Mouse (Mus musculus): ENCODE data around the gene Timm23. TPM values are rescaled to one million over a fixed set of nuclear protein-coding genes. Genes with fewer than 3 reads are reported as not detected.
A peak's percentile ranks its signal among the peaks of the same experiment; 100 is the strongest.
"Not testable (repeated sequence)": the region's sequence is repeated elsewhere in the genome, so short reads cannot be mapped to it uniquely, and the experiment has no call there.

The Timm23 gene
- 112 and 140 TPM in 2 replicates for polyA plus RNA-seq (2012; rRNA removed)

DNA sequence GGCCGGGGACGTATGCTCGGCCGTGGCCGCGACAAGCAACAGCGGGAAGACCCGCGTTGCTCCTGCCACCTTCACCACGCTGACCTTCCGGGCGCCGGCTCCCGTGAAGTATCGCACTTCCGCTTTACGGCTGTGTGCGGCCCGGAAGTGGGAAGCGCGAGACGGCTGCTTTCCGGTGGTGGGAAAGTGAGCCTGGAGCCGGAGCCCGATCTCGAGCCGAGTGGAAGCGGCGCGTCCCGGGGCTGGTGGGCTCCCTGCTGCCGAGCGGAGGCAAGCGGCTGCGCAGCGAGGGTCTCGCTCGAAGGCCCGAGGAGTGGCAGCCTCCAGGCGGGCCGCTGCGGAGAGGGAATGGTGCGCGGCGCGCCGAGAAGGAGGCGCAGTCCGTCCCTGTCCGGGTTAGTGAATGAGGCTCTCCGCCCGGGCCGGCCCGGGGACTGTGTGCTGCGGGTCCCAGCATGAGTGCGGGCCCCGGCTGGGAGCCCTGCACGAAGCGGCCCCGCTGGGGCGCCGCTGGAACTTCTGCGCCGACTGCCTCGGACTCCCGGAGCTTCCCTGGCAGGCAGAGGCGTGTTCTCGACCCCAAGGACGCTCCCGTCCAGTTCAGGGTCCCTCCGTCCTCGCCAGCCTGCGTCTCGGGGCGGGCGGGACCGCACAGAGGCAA is at the start of gene Timm23, which contains the start of gene Parg:
Gene Timm23, minus strand, starts transcription at position 108 of the 661 bp plus-strand sequence.
Gene Parg, plus strand, starts transcription at position 159 of the 661 bp plus-strand sequence.
- under 1% methylated on average over 77 of the region's 77 CpGs for WGBS
- peak; percentile 56 for DNase-seq (ENCODE audit: low read depth, low spot score)

DNA sequence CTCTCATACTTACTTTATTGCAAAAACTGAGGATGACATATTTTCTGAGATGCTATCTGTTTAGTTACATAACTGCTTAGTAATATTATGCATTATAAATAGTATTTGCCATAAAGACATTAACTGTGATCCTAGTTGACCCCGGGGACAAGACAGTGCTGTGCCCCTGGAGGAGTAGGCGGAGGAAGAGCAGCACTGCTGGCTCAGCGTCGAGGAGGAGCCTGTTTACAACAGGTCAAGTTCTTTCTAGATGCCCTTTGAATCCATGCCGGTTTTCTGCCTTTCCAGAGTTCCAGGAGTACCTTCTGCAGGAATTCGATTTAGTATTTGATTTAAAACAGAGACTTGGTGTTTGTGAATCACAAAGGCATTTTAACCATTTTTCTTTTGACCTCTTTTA is 47.9 kb upstream of the Timm23 start:
- 67% methylated on average over 6 of the region's 6 CpGs for WGBS
- no peak for DNase-seq (ENCODE audit: low read depth, low spot score)

DNA sequence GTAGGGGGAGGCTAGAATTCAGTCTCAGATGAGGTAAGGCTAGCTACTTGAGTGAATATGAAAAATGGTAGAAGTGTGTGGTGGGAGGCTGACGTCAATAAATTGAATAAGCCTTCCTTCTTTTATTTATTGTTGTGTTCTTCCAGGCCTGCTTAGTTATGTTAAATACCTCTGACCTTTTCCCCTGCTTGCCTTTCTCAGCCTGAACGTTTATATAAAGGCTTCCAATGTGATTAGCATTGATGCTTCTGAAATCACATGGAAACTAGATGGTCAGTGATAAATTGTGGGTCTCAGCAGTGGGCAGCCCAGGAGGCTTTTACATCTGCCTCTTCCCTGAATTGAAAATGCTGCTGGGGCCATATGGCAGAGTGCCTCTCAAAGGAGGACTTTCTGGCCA is 44.3 kb upstream of the Timm23 start:
- WGBS: 47% methylated on average over 2 of the region's 2 CpGs

DNA sequence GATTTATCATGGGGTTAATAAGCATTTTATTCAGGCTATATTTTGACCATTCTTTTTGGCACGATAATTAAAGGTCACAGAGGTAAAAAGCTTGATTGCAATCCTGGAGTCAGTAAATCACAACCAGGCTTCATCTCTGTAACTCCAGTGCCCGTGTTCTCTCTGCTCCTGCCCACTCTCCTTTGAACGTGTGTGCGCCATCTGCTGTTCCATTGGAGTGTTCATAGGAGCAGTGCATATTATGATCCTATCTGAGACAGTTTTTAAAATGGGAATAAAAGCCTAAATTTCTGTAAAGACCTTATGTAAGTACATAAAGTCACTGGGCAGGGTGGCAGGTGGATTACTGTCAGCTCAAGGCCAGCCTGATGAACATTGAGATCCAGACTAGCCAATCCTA is 40.7 kb upstream of the Timm23 start:
- 84% methylated on average over 4 of the region's 4 CpGs for whole genome bisulfite sequencing
- no peak for DNase-seq (ENCODE audit: low read depth, low spot score)

More for the DNA sequence above, 44.3 kb upstream of the Timm23 start:
- no peak for DNase-seq (ENCODE audit: low read depth, low spot score)

DNA sequence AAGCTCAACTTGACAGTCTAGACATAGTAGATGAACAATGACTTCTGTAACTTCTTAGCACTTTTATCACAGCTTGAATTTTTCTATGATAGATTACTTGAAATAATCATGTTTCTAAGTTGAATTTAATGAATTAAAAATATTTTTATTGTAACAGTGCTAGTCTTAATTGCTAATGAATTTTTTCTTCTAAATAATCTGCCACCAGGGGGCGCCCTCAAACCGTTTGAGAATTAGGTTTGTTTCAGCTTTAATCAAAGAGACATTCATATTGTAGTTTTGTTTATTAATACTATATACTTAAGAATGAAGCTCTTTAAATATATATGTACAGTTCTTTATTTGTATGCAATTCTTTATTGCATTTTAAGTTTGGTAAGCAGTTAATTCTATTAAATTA is 27.3 kb upstream of the Timm23 start:
- DNase-seq (ENCODE audit: low read depth, low spot score): peak; percentile 37
- 0% methylated on average over 2 of the region's 2 CpGs for WGBS

DNA sequence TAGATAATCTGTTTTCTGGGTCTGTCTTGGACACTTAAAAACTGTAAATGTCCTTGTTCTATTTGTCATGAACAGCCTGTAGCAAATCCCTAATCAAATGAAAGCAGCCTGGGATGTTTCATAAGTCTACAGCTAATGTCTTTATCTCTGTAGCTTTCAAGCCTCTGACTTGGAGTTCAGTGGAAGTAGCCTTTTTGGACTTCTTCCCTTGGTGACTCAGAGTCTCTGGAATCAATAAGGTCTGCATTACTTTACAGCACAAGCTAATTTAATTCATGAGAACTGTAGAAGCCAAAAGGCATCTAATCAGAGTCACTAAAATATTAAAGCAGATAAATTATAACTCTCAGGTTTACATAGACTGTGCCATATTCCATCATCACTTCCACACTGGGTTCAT is 24.9 kb upstream of the Timm23 start:
- DNase-seq (ENCODE audit: low read depth, low spot score): no peak

DNA sequence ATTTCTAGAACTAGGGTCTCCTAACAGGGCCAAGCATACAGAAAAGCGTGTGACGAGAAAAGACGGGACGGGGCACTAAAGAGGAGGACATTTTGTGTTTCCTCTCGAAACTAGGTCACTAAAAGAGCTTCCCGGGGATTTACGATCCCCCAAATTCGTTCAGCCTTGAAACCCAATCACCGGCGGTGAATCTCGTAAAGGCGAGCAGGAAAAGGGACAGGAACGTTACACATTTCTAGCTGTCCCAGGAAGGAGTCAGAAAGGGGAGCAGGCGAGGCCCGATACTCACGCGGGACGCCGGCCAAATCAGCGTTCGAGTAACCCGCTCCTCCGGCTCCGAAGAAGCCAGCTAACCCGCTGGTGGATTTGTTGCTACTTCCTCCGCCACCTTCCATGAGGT is 344 bp downstream of the Timm23 start:
- no peak for DNase-seq (ENCODE audit: low read depth, low spot score)
- WGBS: under 1% methylated on average over 25 of the region's 26 CpGs

DNA sequence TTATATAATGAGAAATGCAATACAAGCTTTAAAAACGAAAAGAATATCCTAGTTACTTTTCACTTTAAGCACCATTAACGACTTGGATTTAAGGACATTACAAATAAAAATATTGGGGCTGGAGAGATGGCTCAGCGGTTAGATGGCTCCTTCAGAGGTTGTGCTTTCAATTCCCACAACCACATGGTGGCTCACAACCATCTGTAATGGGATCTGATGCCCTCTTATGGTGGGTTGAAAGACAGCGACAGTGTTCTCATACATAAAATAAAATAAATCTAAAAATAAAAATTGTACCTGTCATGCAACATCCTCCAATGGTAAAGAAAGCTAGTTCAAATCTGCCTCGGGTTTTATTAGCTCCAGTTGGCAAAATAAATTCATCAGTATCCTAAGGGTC is 8.1 kb downstream of the Timm23 start:
- WGBS: 65% methylated on average over 5 of the region's 5 CpGs
- not testable (repeated sequence) for DNase-seq (ENCODE audit: low read depth, low spot score)

DNA sequence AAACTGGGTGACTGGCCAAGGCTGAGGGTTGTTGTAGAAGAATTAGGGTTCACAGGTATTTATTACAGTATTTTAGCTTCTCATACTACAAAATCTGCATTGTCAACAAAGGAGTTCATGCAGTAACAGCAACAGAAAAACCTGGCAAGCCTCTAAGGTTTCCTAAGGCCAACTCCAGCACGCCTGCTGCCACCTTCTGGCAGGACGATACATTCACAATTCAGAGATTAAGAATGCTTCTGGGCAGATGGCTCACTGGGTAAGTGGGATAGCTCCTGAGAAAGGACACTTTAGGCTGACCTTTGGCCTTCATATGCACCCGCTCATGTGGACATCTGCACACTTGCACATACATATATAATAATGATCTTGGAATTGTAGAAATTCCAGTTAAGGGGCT is 9.3 kb downstream of the Timm23 start:
- WGBS: 18% methylated on average over 3 of the region's 3 CpGs
- no peak for DNase-seq (ENCODE audit: low read depth, low spot score)

DNA sequence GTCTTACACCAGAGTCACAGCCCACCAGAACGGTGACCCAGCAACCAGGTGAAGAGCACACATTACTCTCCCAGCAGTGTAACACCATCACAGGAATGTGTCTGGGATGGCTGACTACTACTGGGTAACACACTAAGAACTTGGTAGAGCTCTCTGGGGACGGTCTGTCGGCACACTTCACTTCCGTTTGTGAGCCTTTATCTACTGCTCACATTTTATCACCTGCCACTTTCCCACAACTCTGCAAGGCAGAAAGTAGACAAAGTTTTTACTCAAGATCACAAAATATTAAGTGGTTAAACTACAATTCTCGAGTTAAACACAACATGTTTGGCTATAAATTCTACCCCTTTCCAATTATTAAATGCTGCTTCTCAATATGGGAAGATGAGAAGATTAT is 9.8 kb downstream of the Timm23 start:
- 81% methylated on average over 5 of the region's 5 CpGs for WGBS
- DNase-seq (ENCODE audit: low read depth, low spot score): no peak

DNA sequence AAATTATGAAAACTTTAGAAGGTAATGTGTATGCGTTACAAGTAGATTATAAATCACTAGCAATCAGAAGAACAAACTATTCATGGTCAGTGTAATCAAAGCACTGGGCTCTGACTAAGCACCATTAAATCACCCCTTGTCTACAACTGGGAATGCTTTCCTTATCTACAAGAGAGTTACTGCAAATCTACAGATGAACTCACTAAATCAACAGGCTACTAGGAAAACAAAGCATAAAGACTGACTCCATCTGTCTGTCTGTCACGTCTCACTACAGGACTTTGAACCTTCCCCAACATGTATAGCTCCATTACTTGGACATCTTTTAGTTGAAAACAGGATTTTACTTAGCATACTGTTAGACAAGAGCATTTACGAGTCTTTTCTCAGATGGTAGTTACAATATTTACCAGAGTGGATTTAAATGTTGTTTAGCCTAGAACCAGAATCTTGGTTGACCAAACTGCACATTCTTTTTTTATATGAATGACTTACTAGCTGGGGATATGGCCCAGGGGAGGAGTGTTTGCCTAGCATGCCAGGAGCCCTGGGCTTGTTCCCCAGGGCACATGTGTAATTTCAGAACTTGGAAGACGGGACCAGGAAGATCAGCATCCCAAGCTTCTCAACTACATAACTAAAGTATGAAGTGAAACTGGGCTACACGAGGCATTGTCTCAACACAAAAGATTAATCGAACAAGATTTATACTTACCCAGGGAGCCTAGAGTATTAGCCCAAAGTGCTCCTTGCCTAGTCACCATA is 10.9 kb downstream of the Timm23 start:
- DNase-seq (ENCODE audit: low read depth, low spot score): peak; percentile 24
- WGBS: 37% methylated on average over 6 of the region's 6 CpGs

DNA sequence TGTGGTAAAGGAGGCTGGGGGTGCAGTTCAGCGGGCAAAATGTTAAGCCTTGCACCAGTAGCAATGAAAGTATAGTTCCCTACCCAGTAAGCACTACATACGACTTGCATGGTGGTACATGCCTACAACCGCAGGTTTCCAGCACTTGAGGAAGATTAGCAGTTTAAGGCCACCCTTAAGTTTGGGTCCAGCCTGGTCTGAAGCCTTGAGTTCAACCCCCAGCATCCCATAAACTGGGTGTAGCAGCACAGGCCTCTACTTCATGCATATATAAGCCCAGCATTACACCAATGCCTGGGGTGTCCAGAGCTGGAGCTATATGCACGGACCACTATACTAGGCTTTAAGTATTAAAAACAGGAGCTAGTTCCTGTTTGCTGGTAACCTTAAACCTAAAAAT is 17.9 kb downstream of the Timm23 start:
- DNase-seq (ENCODE audit: low read depth, low spot score): no peak
- WGBS: 97% methylated on average over 4 of the region's 4 CpGs

DNA sequence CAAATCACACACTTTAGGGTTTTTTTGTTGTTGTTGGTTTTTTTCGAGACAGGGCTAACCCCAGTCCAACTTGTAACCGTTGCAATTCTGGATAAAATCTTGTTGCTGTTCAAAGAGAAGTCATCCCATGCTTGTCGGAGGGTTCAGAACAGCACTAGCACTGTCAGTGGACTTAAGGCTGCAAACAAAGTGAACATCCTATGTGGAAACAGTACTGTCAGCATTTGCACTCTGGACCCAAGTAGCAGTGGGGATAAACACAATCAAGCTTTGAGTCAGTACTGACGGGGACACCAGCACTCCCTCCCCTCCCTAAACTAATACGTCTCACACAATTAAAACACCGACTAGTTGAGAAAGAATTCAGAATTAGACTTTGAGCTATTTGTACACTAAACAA is 20.8 kb downstream of the Timm23 start:
- no peak for DNase-seq (ENCODE audit: low read depth, low spot score)
- 80% methylated on average over 6 of the region's 6 CpGs for WGBS

DNA sequence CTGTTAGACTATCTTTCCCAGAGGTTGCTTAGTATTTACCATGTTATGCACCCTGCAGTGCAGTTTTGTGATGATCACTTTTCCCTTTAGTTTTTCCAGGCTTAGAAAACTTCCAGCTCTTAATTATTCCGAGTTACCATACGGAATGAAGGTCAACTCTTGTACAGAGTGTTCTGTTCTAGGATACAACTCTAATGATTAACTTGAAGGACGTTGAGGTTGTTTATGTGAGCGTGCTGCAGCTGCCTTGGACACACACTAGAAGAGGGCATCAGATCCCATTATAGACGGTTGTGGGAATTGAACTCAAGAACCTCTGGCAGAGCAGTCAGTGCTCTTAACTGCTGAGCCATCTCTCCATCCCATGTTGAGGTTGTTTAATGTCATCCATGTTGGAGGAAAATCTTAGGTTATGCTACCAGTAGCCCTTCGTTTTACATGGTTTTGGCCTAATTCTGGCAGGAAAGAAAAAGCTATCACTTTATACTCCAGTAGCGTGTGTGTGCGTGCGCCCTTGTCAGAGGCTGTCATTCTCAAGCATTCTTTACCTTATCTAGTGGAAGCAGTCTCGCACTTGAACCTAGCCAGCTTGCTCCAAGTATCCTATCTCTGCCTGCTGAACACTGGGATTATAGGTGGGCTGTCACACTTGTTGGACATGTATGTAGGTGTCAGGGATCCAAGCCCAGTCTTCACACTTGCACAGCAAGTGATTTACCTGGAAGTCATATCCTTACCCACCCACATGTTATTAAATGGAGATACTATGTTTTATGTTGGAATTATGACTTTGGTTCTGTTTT is 22.1 kb downstream of the Timm23 start:
- WGBS: 76% methylated on average over 10 of the region's 10 CpGs
- no peak for DNase-seq (ENCODE audit: low read depth, low spot score)

DNA sequence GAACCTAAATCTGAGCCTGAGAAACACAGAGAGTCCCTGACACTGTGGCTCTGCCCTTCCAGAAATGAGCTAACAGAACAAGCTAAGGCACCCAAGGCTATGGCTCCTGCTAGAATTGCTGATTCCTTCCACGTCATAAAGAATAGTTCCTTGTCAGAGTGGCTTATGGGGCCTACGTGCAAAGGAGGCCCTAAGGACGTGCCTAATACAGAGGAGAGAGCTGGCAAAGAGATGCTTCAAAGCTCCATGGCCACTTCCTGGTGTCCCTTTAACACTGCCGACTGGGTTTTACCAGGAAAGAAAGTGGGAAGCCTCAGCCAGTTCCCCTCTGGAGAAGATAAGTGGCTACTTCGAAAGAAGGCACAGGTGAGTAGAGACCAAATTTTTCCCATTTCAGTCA is 25.1 kb downstream of the Timm23 start:
- DNase-seq (ENCODE audit: low read depth, low spot score): not testable (repeated sequence)
- WGBS: 50% methylated on average over 5 of the region's 5 CpGs

DNA sequence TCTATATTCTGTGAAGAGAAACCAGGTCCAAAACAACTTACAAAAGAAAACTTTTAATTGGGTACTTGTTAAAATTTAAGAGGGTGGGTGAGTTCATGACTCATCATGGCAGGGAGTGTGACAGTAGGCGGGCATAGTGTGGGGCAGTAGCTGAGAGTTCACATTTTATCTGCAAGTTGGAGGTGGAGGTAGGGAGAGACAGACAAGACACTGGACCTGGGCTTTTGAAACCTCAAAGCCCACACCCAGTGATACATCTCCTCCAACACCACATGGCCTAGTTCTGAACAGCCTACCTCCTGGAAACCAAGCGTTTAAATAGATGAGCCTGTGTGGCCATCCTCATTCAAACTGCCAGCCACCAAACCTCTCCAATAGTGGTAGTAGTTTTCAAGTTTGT is 26.4 kb downstream of the Timm23 start:
- WGBS: 88% methylated on average over 2 of the region's 2 CpGs
- DNase-seq (ENCODE audit: low read depth, low spot score): no peak

DNA sequence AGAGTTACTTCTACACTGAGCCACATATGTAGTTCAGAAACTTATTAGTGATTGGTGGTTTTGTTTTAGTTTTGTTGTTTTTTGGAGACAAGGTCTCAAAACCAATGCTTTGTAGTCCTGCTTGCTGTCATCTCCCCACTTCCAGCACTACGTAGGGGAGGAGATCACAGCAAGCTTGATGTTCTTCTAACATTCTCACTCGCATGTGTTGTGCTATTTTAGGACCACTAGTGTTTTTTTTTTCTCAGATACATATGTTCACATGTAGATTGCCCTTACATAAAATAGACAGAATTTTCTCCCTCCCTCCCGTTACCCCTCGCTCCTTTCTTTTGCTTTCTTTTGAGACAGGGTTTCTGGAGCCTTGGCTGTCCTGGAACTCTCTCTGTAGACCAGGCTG is 31.6 kb downstream of the Timm23 start:
- 94% methylated on average over 4 of the region's 4 CpGs for WGBS

DNA sequence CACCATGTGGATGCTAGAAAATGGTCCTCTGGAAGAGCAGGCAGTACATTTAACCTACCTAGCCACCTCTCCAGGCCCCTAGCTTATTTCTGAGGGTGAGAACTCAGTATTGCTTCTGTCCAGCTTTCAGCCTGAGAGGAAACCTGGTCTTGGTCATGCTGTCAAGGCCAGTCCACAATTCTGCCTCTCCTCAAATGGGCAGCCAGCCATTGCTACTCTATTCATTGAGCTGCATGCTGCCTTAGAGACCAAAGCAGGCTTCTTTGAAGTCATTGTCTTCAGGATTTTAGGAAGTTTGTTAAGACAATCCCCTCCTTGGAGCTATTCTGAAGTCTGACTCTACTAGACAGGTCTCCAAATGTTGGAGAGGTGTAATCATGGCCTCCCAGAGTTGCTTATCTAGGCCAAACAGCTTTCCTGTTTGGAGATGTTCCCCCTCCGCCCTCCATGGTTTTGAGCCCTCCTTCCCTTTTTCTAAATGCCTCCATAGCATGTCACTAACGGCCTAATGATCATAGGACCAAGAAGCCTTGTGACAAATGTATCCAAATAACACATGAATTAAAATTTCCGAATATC is 33.0 kb downstream of the Timm23 start:
- WGBS: 78% methylated on average over 3 of the region's 3 CpGs
- no peak for DNase-seq (ENCODE audit: low read depth, low spot score)

More for the DNA sequence above, 31.6 kb downstream of the Timm23 start:
- no peak for DNase-seq (ENCODE audit: low read depth, low spot score)

DNA sequence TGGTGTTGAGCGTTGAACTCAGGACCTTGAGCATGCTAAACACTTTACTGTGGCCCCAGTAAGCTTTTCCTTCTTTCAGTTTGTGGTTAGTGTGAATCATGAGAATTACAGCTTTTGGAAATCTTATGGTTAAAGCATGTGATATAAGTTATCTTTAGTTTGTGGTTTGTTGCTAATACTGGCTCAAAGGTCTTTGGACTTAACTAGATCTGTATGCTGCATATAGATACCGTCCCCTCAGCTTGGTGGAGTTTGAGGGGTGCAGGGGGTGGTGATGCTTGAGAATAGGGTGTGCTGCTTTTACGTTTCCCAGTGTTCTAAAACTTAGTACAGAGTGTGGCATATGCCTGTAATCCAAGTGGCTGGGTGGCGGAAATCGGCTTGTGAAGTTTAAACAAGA is 34.4 kb downstream of the Timm23 start:
- DNase-seq (ENCODE audit: low read depth, low spot score): no peak
- WGBS: 77% methylated on average over 5 of the region's 5 CpGs

DNA sequence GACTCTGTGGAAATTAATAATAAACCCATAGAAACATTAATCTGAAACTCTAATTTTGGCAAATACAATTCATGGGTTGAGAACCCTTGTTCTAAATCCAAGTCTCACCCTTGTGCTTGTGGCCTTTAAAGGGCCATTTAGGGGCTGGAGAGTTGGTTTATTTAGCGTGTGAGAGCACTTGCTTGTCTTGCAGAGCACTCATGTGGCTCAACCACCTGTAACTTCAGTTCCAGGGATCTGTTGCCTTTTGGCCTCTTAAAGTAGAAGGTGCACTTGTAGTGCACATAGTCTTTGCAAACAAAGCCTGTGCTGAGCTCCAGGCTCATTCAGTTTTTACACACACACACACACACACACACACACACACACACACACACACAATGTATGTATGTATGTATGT is 34.9 kb downstream of the Timm23 start:
- 48% methylated on average over 1 of the region's 1 CpGs for WGBS
- no peak for DNase-seq (ENCODE audit: low read depth, low spot score)
